Mouse (Mus musculus): ENCODE data around the gene Taf12. TPM values are rescaled to one million over a fixed set of nuclear protein-coding genes. Genes with fewer than 3 reads are reported as not detected.

Taf12 gene
- polyA plus RNA-seq, 2 experiments, result 31.5 to 47.8 TPM

DNA sequence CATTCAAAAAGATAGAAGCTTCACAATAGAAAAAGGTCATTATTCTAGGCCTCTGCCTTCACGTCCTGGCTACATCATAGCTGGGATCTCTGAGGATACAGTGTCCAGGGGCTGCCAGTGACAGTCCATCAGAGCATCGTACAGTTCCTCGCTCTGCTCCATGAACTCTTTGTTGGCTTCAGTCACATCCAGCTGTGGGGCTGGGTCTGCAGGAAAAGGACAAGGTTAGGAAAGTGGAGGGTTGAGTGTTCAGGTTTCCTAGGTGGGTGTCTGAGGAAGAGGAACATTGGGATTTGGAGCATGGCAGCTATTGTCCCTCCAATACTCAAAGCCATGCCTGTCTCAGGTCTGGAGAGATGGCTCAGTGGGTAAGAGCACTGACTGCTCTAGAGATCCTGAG lies 37.6 kb downstream of the Taf12 start:
- H3K4me3 ChIP-seq (replicated peaks; ENCODE audit: low read length), result no peak overlapping the region
- H3K27me3 ChIP-seq (ENCODE audit: control insufficient read depth, insufficient read depth, low read length), result no peaks in the 10 kb centered on the region
- no peak overlapping the region for H3K27ac ChIP-seq (replicated peaks; ENCODE audit: low read depth, low read length)
- peaks cover 7% of the 10 kb centered on the region; the same call in 1 of the 2 replicates for H3K4me1 ChIP-seq (ENCODE audit: control insufficient read depth, insufficient read depth, low read length)
- DNase-seq (ENCODE audit: low spot score), result no peak
- ATAC-seq (ENCODE audit: low FRiP score, low read depth), result no peak
- H3K9me3 ChIP-seq (ENCODE audit: control insufficient read depth, low read length), result no peaks in the 10 kb centered on the region
- no peak overlapping the region for H3K9ac ChIP-seq (ENCODE audit: low read depth, low read length, severe bottlenecking)
- TF ChIP-seq POLR2A (IDR thresholded peaks at IDR 0.05; ENCODE audit: borderline replicate concordance, extremely low read depth, insufficient read depth, insufficient read length), result no peak
- WGBS, result 49% methylated on average over 3 of the region's 3 CpGs
- H3K36me3 ChIP-seq (ENCODE audit: control insufficient read depth, insufficient read depth, low read length), result peaks cover 57% of the 10 kb centered on the region
- H3K4me2 ChIP-seq (replicated peaks; ENCODE audit: low read depth, low read length, severe bottlenecking), result no peak overlapping the region

DNA sequence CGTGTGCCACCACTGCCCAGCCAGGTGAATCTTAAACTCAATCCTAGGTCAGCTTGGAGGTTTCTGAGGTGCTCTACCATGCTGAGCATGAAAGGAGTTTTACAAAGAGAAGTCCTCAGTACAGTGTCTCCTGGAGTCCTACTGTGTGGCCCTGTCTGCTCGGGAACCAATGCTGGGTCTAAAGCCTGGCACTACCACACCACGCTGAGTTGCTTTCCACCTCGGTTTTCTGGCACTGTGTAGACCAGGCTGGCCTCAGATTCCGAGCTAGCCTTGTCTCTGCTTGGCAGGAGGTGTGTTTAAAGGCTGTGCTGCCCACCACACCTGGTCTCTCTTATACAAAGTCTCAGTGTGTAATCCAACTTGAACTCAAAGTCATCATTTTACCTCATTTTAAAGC lies 38.5 kb downstream of the Taf12 start:
- H3K4me3 ChIP-seq (replicated peaks; ENCODE audit: low read length), result no peak overlapping the region
- ATAC-seq (ENCODE audit: low FRiP score, low read depth), result no peak
- TF ChIP-seq POLR2A (IDR thresholded peaks at IDR 0.05; ENCODE audit: borderline replicate concordance, extremely low read depth, insufficient read depth, insufficient read length), result no peak
- no peak overlapping the region for H3K9ac ChIP-seq (ENCODE audit: low read depth, low read length, severe bottlenecking)
- H3K4me2 ChIP-seq (replicated peaks; ENCODE audit: low read depth, low read length, severe bottlenecking), result no peak overlapping the region
- DNase-seq (ENCODE audit: low spot score), result no peak
- WGBS, result 81% methylated on average over 5 of the region's 5 CpGs
- H3K9me3 ChIP-seq (ENCODE audit: control insufficient read depth, low read length), result no peaks in the 10 kb centered on the region
- H3K27ac ChIP-seq (replicated peaks; ENCODE audit: low read depth, low read length), result no peak overlapping the region
- peaks cover 7% of the 10 kb centered on the region; the same call in 1 of the 2 replicates for H3K4me1 ChIP-seq (ENCODE audit: control insufficient read depth, insufficient read depth, low read length)
- peaks cover 65% of the 10 kb centered on the region for H3K36me3 ChIP-seq (ENCODE audit: control insufficient read depth, insufficient read depth, low read length)
- H3K27me3 ChIP-seq (ENCODE audit: control insufficient read depth, insufficient read depth, low read length), result no peaks in the 10 kb centered on the region

DNA sequence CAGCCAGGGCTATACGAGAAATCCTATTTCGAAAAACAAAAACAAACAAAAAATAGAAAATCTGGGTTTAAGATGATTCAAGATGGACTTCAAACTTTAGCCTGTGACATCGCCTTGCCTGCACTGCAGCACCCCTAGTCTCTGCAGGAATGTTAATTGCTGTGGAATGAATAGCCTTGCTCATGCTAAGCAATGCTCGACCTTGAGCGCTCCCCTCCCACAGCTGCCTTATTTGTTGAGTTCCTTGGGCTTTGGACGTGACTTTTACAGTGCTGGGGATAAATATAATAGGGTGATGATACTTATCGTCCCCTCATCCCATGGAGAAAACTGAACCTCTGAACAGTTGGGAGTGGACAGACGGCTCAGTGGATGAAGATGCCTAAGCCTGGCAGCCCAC lies 41.5 kb downstream of the Taf12 start:
- 87% methylated on average over 8 of the region's 8 CpGs for WGBS

GRCm38 (mm10) chr4:132326481-132326880 lies 52.3 kb downstream of the Taf12 start:
- Histone ChIP-seq H3K36me3 (ENCODE audit: control insufficient read depth, insufficient read depth, low read length) (peaks cover 53% of the 10 kb centered on the region), H3K27me3 (ENCODE audit: control insufficient read depth, insufficient read depth, low read length) (no peaks in the 10 kb centered on the region), H3K4me3 (replicated peaks; ENCODE audit: low read length) (no peak overlapping the region), H3K4me2 (replicated peaks; ENCODE audit: low read depth, low read length, severe bottlenecking) (no peak overlapping the region), H3K9ac (ENCODE audit: low read depth, low read length, severe bottlenecking) (no peak overlapping the region), H3K9me3 (ENCODE audit: control insufficient read depth, low read length) (no peaks in the 10 kb centered on the region), H3K4me1 (ENCODE audit: control insufficient read depth, insufficient read depth, low read length) (peaks cover 10% of the 10 kb centered on the region), H3K27ac (replicated peaks; ENCODE audit: low read depth, low read length) (no peak overlapping the region)
- DNase-seq (ENCODE audit: low spot score) (no peak), ATAC-seq (ENCODE audit: low FRiP score, low read depth) (no peak)
- 69% methylated on average over 5 of the region's 5 CpGs for WGBS
- TF ChIP-seq POLR2A (IDR thresholded peaks at IDR 0.05; ENCODE audit: borderline replicate concordance, extremely low read depth, insufficient read depth, insufficient read length), result no peak

More for the DNA sequence above, 41.5 kb downstream of the Taf12 start:
- Histone ChIP-seq H3K27me3 (ENCODE audit: control insufficient read depth, insufficient read depth, low read length) (no peaks in the 10 kb centered on the region), H3K4me3 (replicated peaks; ENCODE audit: low read length) (no peak overlapping the region), H3K9ac (ENCODE audit: low read depth, low read length, severe bottlenecking) (no peak overlapping the region), H3K4me2 (replicated peaks; ENCODE audit: low read depth, low read length, severe bottlenecking) (no peak overlapping the region), H3K36me3 (ENCODE audit: control insufficient read depth, insufficient read depth, low read length) (peaks cover 83% of the 10 kb centered on the region), H3K4me1 (ENCODE audit: control insufficient read depth, insufficient read depth, low read length) (no peaks in the 10 kb centered on the region), H3K9me3 (ENCODE audit: control insufficient read depth, low read length) (no peaks in the 10 kb centered on the region), H3K27ac (replicated peaks; ENCODE audit: low read depth, low read length) (no peak overlapping the region)
- no peak for ATAC-seq (ENCODE audit: low FRiP score, low read depth)
- DNase-seq (ENCODE audit: low spot score), result no peak
- no peak for TF ChIP-seq POLR2A (IDR thresholded peaks at IDR 0.05; ENCODE audit: borderline replicate concordance, extremely low read depth, insufficient read depth, insufficient read length)

DNA sequence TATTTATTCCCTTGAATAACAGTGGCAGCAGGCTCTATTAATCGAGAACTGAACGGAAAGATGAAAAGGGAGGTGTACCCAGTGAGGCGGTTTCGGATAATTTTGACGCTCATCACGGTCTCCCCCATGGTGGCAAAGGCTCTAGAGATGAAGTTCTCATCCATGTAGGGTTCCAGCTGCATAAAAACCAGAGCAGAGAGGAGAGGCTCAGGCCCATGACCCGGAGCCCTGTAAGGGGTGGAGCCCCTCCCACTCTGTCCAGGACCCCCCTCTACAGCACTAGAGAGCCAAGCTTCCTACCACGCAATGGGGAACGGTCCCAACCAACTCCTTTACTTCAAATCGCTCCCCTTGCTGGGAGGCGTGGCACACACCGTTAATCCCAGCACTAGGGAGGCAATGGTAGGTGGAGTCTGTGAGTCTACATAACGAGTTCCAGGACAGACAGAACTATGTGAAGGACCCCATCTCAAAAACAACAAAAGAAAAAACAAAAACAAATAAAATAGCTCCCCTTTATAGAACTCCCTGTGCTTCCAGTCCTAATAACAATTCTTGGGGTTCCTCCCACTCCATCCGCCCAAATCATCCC lies 54.3 kb downstream of the Taf12 start:
- Histone ChIP-seq H3K27me3 (ENCODE audit: control insufficient read depth, insufficient read depth, low read length) (no peaks in the 10 kb centered on the region), H3K4me1 (ENCODE audit: control insufficient read depth, insufficient read depth, low read length) (peaks cover 10% of the 10 kb centered on the region), H3K9ac (ENCODE audit: low read depth, low read length, severe bottlenecking) (peak overlapping the region; percentile 83), H3K4me3 (replicated peaks; ENCODE audit: low read length) (peak overlapping the region; percentile 69), H3K27ac (replicated peaks; ENCODE audit: low read depth, low read length) (peak overlapping the region; percentile 61; the same call in 1 of the 2 replicates), H3K36me3 (ENCODE audit: control insufficient read depth, insufficient read depth, low read length) (peaks cover 52% of the 10 kb centered on the region), H3K4me2 (replicated peaks; ENCODE audit: low read depth, low read length, severe bottlenecking) (peak overlapping the region; percentile 65), H3K9me3 (ENCODE audit: control insufficient read depth, low read length) (no peaks in the 10 kb centered on the region)
- no peak for TF ChIP-seq POLR2A (IDR thresholded peaks at IDR 0.05; ENCODE audit: borderline replicate concordance, extremely low read depth, insufficient read depth, insufficient read length)
- 45% methylated on average over 14 of the region's 14 CpGs for WGBS
- ATAC-seq (ENCODE audit: low FRiP score, low read depth) (no peak), DNase-seq (ENCODE audit: low spot score) (no peak)
